Mouse (Mus musculus) lung, postnatal 0 days (tissue): ENCODE data around the gene Pnkd.

Experiments used
- CTCF ChIP-seq: IDR thresholded peaks from 2 replicates; pipeline ENCODE4 v1.5.1; 2016; ENCODE audit warnings: antibody characterized with exemption, mild to moderate bottlenecking
- EP300 ChIP-seq: IDR thresholded peaks from 2 replicates; pipeline ENCODE4 v1.6.1; 2016; ENCODE audit warnings: antibody characterized with exemption, mild to moderate bottlenecking, control low read depth

DNA sequence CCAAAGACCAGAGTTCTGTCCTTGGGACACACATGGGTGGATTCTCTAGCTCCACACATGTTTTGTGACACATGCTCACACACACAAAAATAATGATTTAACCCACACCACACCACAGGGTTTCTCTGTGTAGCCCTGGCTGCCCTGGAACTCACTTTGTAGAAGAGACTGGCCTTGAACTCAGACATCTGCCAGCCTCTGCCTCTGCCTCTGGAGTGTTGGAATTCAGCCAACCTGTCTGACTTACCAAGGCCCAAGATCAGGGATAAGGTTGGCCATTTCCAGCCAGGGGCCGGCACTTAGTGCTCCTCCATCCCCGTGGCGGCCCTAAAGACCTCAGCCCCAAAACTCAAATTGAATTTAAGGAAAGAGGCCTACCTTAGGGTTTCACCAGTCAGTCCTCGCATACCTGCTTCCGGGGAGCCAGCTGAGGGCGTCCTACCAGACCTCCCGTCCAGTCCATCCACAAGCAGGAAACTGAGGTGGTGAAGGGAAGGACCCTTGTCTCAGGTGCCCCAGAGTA lies 103.7 kb downstream of the Pnkd start:
- TF ChIP-seq CTCF: no peak
- no peak for TF ChIP-seq EP300
